Mouse (Mus musculus) neutrophil, adult 59 days (primary cell): ENCODE data around the gene Gstt1. TPM values are rescaled to one million over a fixed set of nuclear protein-coding genes. Genes with fewer than 3 reads are reported as not detected.

Source experiments
- total RNA-seq, 2 experiments: library from RNA; stranded (reverse); gene quantifications; 1 replicate in 1 of 2; 2 replicates in 1 of 2; pipeline ENCODE4 v1.2.4; 2023

Gstt1 gene
- 1 to 10 TPM in 1 of 2 experiments, not detected in 1; 2.6 TPM for total RNA-seq

GRCm38 (mm10) chr10:75798176-75798696 is at the start of gene Gstt1:
Gstt1 (minus strand) TSS chr10:75798584.

DNA sequence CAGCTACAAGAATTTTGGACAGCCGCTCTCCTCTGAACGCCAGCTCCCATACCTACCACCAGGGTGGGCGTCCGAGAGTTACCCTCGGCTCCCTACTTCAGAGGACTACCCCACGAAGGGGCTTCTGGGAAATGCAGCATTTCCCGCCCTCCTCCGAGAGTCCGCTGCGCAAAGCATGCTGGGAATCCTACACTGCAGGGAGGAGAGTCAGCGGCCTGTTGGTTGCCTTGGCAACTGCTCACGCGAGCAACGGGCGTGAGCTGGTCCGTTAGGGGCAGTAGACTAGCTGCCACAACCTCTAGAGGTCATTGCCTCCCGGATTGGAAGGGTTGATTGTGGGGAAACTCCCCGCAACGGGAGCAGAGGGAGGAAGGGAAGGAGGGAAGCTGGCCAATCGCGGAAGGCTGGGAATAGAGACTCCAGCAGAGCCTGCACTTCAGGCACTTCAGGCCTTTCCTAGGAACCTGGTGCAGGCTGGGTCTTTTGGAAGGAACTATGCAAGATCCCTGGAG is 38.9 kb upstream of the Gstt1 start, which contains the start of gene Gstt2:
TSS of gene Gstt2 (minus strand) at position 177 of the 512 bp plus-strand sequence.

DNA sequence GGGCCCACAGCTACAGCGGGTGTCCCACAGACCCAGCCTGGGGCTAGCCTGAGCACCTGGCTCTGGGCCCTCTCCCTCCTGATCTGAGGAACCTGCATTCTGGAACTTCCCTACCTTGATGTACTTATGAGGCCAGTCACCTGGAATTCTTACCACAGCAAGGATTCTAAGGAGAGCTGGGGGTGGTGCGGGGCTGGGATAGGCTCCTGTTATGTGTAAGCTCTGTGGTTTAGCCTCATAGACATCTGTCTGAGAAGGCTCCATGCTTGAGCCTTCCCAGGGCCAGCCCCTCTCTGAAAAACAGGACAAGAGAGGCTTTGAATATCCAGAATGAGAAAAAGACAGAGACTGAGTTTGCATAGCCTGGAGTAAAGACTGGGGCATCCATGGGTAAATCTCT is 24.1 kb upstream of the Gstt1 start, which contains the start of gene Gstt4:
TSS of gene Gstt4 (minus strand) at position 101 of the 400 bp plus-strand sequence.

DNA sequence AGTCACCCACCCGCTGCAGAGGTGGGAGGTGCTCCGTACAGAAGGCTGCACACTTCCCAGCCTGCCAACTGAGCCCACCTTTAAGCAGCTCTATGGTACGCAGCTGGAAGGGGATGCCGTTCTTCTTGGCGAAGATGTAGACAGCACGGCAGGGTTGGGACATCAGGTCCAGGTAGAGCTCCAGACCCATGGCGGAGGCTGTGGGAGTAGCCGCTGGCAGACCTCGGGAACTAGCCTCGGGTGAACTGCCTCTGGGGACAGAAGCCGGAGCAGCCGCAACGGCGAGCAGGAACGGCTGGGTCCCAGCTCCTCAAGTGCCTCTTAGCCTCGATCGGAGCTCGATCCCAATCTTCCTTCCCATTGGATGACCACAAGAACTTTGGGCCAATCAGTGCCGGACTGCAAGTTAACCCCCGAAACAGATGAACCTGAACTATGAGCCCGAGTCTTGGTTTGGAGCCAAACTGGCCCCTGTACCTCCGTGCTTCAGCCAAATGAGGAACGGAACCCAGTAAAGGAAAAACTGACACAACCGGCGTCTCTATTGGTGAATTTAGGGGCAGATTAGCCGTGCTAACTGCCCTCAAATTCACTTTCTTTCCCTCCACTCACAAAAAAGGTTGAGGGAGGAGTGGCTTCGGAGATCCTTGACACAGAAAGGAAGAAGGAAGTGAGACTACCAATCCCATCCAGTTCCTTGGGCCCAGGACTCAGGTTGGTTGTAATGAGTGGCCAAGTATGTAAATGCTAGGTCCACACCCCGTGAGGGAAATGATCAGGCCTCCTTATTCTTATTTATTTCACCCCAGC is 17.4 kb downstream of the Gstt1 start, which contains the start of the genes Gm20441 and Gstt3:
TSS of gene Gm20441 (minus strand) at position 186 of the 810 bp plus-strand sequence.
TSS of gene Gstt3 (minus strand) at position 646 of the 810 bp plus-strand sequence.

GRCm38 (mm10) chr10:75772795-75773664 is 25.4 kb downstream of the Gstt1 start, which contains the start of gene Ddt:
Ddt (minus strand) TSS chr10:75773414.

GRCm38 (mm10) chr10:75763682-75764518 is 34.5 kb downstream of the Gstt1 start, which contains the start of gene Cabin1:
Cabin1 (minus strand) TSS chr10:75764341.

Other genes starting within 250 kb of the Gstt1 start
- gene Lrrc75b, start 238.3 kb downstream of the Gstt1 start, total RNA-seq: 1 to 10 TPM; 4.2 to 5.8 TPM
- gene Ggt1, start 237.0 kb downstream of the Gstt1 start, total RNA-seq: 1 to 10 TPM; 9.2 to 9.8 TPM
- 10 to 100 TPM; 23.6 to 28.5 TPM for gene Ggt5, start 209.2 kb downstream of the Gstt1 start, total RNA-seq
- under 1 TPM; 0.88 to 0.89 TPM for gene Susd2, start 154.6 kb downstream of the Gstt1 start, total RNA-seq
- 10 to 100 TPM; 64.4 to 64.5 TPM for gene Cabin1, start 34.2 kb downstream of the Gstt1 start, total RNA-seq
- 10 to 100 TPM in 1 of 2 experiments, 1 to 10 TPM in 1; 9.8 to 11.7 TPM for gene Ddt, start 25.2 kb downstream of the Gstt1 start, total RNA-seq
- not detected for gene Gm20441, start 17.6 kb downstream of the Gstt1 start, total RNA-seq
- 1 to 10 TPM; 3.4 to 3.5 TPM for gene Gstt3, start 17.2 kb downstream of the Gstt1 start, total RNA-seq
- not detected for gene Gstt4, start 24.0 kb upstream of the Gstt1 start, total RNA-seq
- 1 to 10 TPM; 5.0 to 6.8 TPM for gene Gstt2, start 38.8 kb upstream of the Gstt1 start, total RNA-seq
- gene Mif, start 61.7 kb upstream of the Gstt1 start, total RNA-seq: 10 to 100 TPM; 66.0 to 70.6 TPM
- 1 to 10 TPM in 1 of 2 experiments, under 1 TPM in 1; 0.60 to 3.3 TPM for gene Derl3, start 94.8 kb upstream of the Gstt1 start, total RNA-seq
- gene Smarcb1, start 123.0 kb upstream of the Gstt1 start, total RNA-seq: 10 to 100 TPM; 32.6 to 36.4 TPM
- 10 to 100 TPM in 1 of 2 experiments, 1 to 10 TPM in 1; 6.7 to 10.1 TPM for gene Chchd10, start 134.5 kb upstream of the Gstt1 start, total RNA-seq
- under 1 TPM in 1 of 2 experiments, not detected in 1; 0.60 TPM for gene Mmp11, start 137.9 kb upstream of the Gstt1 start, total RNA-seq
- under 1 TPM in 1 of 2 experiments, not detected in 1; 0.53 TPM for gene Gm867, start 142.1 kb upstream of the Gstt1 start, total RNA-seq
- gene Vpreb3, start 144.5 kb upstream of the Gstt1 start, total RNA-seq: 10 to 100 TPM in 1 of 2 experiments, 1 to 10 TPM in 1; 5.8 to 12.6 TPM
- under 1 TPM in 1 of 2 experiments, not detected in 1; 0.18 TPM for gene Gm5134, start 155.9 kb upstream of the Gstt1 start, total RNA-seq
- 1 to 10 TPM; 4.6 to 5.2 TPM for gene Zfp280b, start 234.1 kb upstream of the Gstt1 start, total RNA-seq